Mouse (Mus musculus): ENCODE measurements around the gene Parp9. TPM values are rescaled to one million over a fixed set of nuclear protein-coding genes. Genes with fewer than 3 reads are reported as not detected.
"Not testable (repeated sequence)": the region's sequence is repeated elsewhere in the genome, so short reads cannot be mapped to it uniquely, and the experiment has no call there.

The Parp9 gene
- polyA plus RNA-seq (2014; fragmentation: Nextera tagmentation; extraction: Ambion mirVana) = 2.0 and 2.7 TPM in 2 replicates

GRCm38 (mm10) chr16:35938211-35939151 lies at the start of gene Parp9, which contains the start of gene Dtx3l:
Gene Parp9, plus strand, starts transcription at chr16:35938470.
Gene Dtx3l, minus strand, starts transcription at chr16:35939151.
- H3K9me3 ChIP-seq (ENCODE audit: control insufficient read depth, low read length) = no peaks in the 10 kb centered on the region
- H3K9ac ChIP-seq (ENCODE audit: low read depth, low read length) = peak within 1 kb of the TSS; percentile 65
- H3K4me1 ChIP-seq (replicated peaks; ENCODE audit: control insufficient read depth, insufficient read depth, low read length) = peaks cover 3% of the 10 kb centered on the region; the same call in 1 of the 2 replicates
- H3K36me3 ChIP-seq (ENCODE audit: control insufficient read depth, insufficient read depth, low read length) = no peaks in the 10 kb centered on the region
- peak within 1 kb of the TSS; percentile 94 for H3K4me2 ChIP-seq (replicated peaks; ENCODE audit: low read depth, low read length)
- H3K4me3 ChIP-seq (ENCODE audit: low read depth, low read length) = peak within 1 kb of the TSS; percentile 56
- peak; percentile 67 for DNase-seq (ENCODE audit: low spot score)
- no peak within 1 kb of the TSS for H3K27ac ChIP-seq (ENCODE audit: low read depth, low read length)
- peaks cover 6% of the 10 kb centered on the region; the same call in 1 of the 2 replicates for H3K27me3 ChIP-seq (ENCODE audit: control insufficient read depth, insufficient read depth, low read length)
- 1% methylated on average over 52 of the region's 52 CpGs for WGBS
- no peak for ATAC-seq (ENCODE audit: low FRiP score)

GRCm38 (mm10) chr16:35888910-35889309 lies 49.4 kb upstream of the Parp9 start:
- H3K36me3 ChIP-seq (ENCODE audit: control insufficient read depth, insufficient read depth, low read length) = no peaks in the 10 kb centered on the region
- ATAC-seq (ENCODE audit: low FRiP score) = no peak
- 94% methylated on average over 5 of the region's 5 CpGs for WGBS
- H3K4me3 ChIP-seq (ENCODE audit: low read depth, low read length) = no peak overlapping the region
- no peaks in the 10 kb centered on the region for H3K4me1 ChIP-seq (replicated peaks; ENCODE audit: control insufficient read depth, insufficient read depth, low read length)
- no peak overlapping the region for H3K9ac ChIP-seq (ENCODE audit: low read depth, low read length)
- H3K27ac ChIP-seq (ENCODE audit: low read depth, low read length) = no peak overlapping the region
- no peak for DNase-seq (ENCODE audit: low spot score)
- H3K27me3 ChIP-seq (ENCODE audit: control insufficient read depth, insufficient read depth, low read length) = no peaks in the 10 kb centered on the region
- no peaks in the 10 kb centered on the region for H3K9me3 ChIP-seq (ENCODE audit: control insufficient read depth, low read length)
- H3K4me2 ChIP-seq (replicated peaks; ENCODE audit: low read depth, low read length) = no peak overlapping the region

GRCm38 (mm10) chr16:35890645-35891044 lies 47.6 kb upstream of the Parp9 start:
- WGBS = 69% methylated on average over 3 of the region's 3 CpGs

GRCm38 (mm10) chr16:35891603-35892002 lies 46.7 kb upstream of the Parp9 start:
- ATAC-seq (ENCODE audit: low FRiP score); H3K4me1 ChIP-seq (replicated peaks; ENCODE audit: control insufficient read depth, insufficient read depth, low read length); H3K27ac ChIP-seq (ENCODE audit: low read depth, low read length); H3K4me2 ChIP-seq (replicated peaks; ENCODE audit: low read depth, low read length); H3K4me3 ChIP-seq (ENCODE audit: low read depth, low read length); DNase-seq (ENCODE audit: low spot score); H3K27me3 ChIP-seq (ENCODE audit: control insufficient read depth, insufficient read depth, low read length); H3K9ac ChIP-seq (ENCODE audit: low read depth, low read length); H3K36me3 ChIP-seq (ENCODE audit: control insufficient read depth, insufficient read depth, low read length); H3K9me3 ChIP-seq (ENCODE audit: control insufficient read depth, low read length): not testable (repeated sequence)
- WGBS = 77% methylated on average over 5 of the region's 5 CpGs

More at GRCm38 (mm10) chr16:35890645-35891044, 47.6 kb upstream of the Parp9 start:
- Histone ChIP-seq H3K4me1 (replicated peaks; ENCODE audit: control insufficient read depth, insufficient read depth, low read length) (no peaks in the 10 kb centered on the region), H3K9ac (ENCODE audit: low read depth, low read length) (no peak overlapping the region), H3K27ac (ENCODE audit: low read depth, low read length) (no peak overlapping the region), H3K36me3 (ENCODE audit: control insufficient read depth, insufficient read depth, low read length) (no peaks in the 10 kb centered on the region), H3K4me3 (ENCODE audit: low read depth, low read length) (no peak overlapping the region), H3K4me2 (replicated peaks; ENCODE audit: low read depth, low read length) (no peak overlapping the region), H3K27me3 (ENCODE audit: control insufficient read depth, insufficient read depth, low read length) (no peaks in the 10 kb centered on the region), H3K9me3 (ENCODE audit: control insufficient read depth, low read length) (no peaks in the 10 kb centered on the region)
- ATAC-seq (ENCODE audit: low FRiP score) (no peak), DNase-seq (ENCODE audit: low spot score) (no peak)

- Histone ChIP-seq H3K9ac (ENCODE audit: low read depth, low read length) (no peak overlapping the region), H3K27ac (ENCODE audit: low read depth, low read length) (no peak overlapping the region), H3K4me3 (ENCODE audit: low read depth, low read length) (no peak overlapping the region), H3K4me1 (replicated peaks; ENCODE audit: control insufficient read depth, insufficient read depth, low read length) (no peaks in the 10 kb centered on the region), H3K36me3 (ENCODE audit: control insufficient read depth, insufficient read depth, low read length) (no peaks in the 10 kb centered on the region), H3K27me3 (ENCODE audit: control insufficient read depth, insufficient read depth, low read length) (no peaks in the 10 kb centered on the region), H3K4me2 (replicated peaks; ENCODE audit: low read depth, low read length) (no peak overlapping the region), H3K9me3 (ENCODE audit: control insufficient read depth, low read length) (no peaks in the 10 kb centered on the region)
- WGBS = 66% methylated on average over 6 of the region's 6 CpGs
- ATAC-seq (ENCODE audit: low FRiP score) (no peak), DNase-seq (ENCODE audit: low spot score) (no peak)
These were observed 43.3 kb upstream of the Parp9 start for GRCm38 (mm10) chr16:35894997-35895396.

- Histone ChIP-seq H3K9ac (ENCODE audit: low read depth, low read length) (no peak overlapping the region), H3K4me3 (ENCODE audit: low read depth, low read length) (no peak overlapping the region), H3K9me3 (ENCODE audit: control insufficient read depth, low read length) (no peaks in the 10 kb centered on the region), H3K4me2 (replicated peaks; ENCODE audit: low read depth, low read length) (no peak overlapping the region), H3K27ac (ENCODE audit: low read depth, low read length) (no peak overlapping the region), H3K4me1 (replicated peaks; ENCODE audit: control insufficient read depth, insufficient read depth, low read length) (no peaks in the 10 kb centered on the region), H3K36me3 (ENCODE audit: control insufficient read depth, insufficient read depth, low read length) (no peaks in the 10 kb centered on the region), H3K27me3 (ENCODE audit: control insufficient read depth, insufficient read depth, low read length) (no peaks in the 10 kb centered on the region)
- no peak for DNase-seq (ENCODE audit: low spot score)
- 88% methylated on average over 3 of the region's 3 CpGs for WGBS
- no peak for ATAC-seq (ENCODE audit: low FRiP score)
These were observed 37.7 kb upstream of the Parp9 start for GRCm38 (mm10) chr16:35900541-35900940.

- Histone ChIP-seq H3K27ac (ENCODE audit: low read depth, low read length) (no peak overlapping the region), H3K4me3 (ENCODE audit: low read depth, low read length) (no peak overlapping the region), H3K4me2 (replicated peaks; ENCODE audit: low read depth, low read length) (no peak overlapping the region), H3K9ac (ENCODE audit: low read depth, low read length) (no peak overlapping the region), H3K36me3 (ENCODE audit: control insufficient read depth, insufficient read depth, low read length) (no peaks in the 10 kb centered on the region), H3K9me3 (ENCODE audit: control insufficient read depth, low read length) (no peaks in the 10 kb centered on the region), H3K4me1 (replicated peaks; ENCODE audit: control insufficient read depth, insufficient read depth, low read length) (no peaks in the 10 kb centered on the region), H3K27me3 (ENCODE audit: control insufficient read depth, insufficient read depth, low read length) (no peaks in the 10 kb centered on the region)
- WGBS = 93% methylated on average over 6 of the region's 6 CpGs
- ATAC-seq (ENCODE audit: low FRiP score) (no peak), DNase-seq (ENCODE audit: low spot score) (no peak)
These were observed 35.1 kb upstream of the Parp9 start for GRCm38 (mm10) chr16:35903014-35903640.

- Histone ChIP-seq H3K9ac (ENCODE audit: low read depth, low read length) (no peak overlapping the region), H3K4me2 (replicated peaks; ENCODE audit: low read depth, low read length) (no peak overlapping the region), H3K9me3 (ENCODE audit: control insufficient read depth, low read length) (no peaks in the 10 kb centered on the region), H3K36me3 (ENCODE audit: control insufficient read depth, insufficient read depth, low read length) (no peaks in the 10 kb centered on the region), H3K27me3 (ENCODE audit: control insufficient read depth, insufficient read depth, low read length) (no peaks in the 10 kb centered on the region), H3K4me1 (replicated peaks; ENCODE audit: control insufficient read depth, insufficient read depth, low read length) (no peaks in the 10 kb centered on the region), H3K4me3 (ENCODE audit: low read depth, low read length) (no peak overlapping the region), H3K27ac (ENCODE audit: low read depth, low read length) (no peak overlapping the region)
- 71% methylated on average over 4 of the region's 4 CpGs for WGBS
- DNase-seq (ENCODE audit: low spot score) = no peak
- no peak for ATAC-seq (ENCODE audit: low FRiP score)
These were observed 34.0 kb upstream of the Parp9 start for GRCm38 (mm10) chr16:35904121-35904736.
